Mouse (Mus musculus) adrenal gland, adult 2 months (tissue): Measurements from ENCODE around the gene Ctcf. TPM values are rescaled to one million over a fixed set of nuclear protein-coding genes. Genes with fewer than 3 reads are reported as not detected.

Source experiments
- DNase-seq: peaks from one replicate; pipeline ENCODE4 v3.0.0; 2021
- polyA plus RNA-seq: library from polyadenylated mRNA; depleted of rRNA; stranded (reverse); fragments of >200 nt; gene quantifications from 2 replicates; pipeline ENCODE4 v1.2.3, GENCODE M21; 2012
- total RNA-seq, 2 experiments: library from RNA; stranded (reverse); gene quantifications; 2 replicates each; pipeline ENCODE4 v1.2.3; 2021

The Ctcf gene
- total and polyA plus RNA-seq, 3 experiments, result 14.5 to 53.4 (median 51.5) TPM

- peak; percentile 97 for DNase-seq
Observed at GRCm38 (mm10) chr8:105700966-105701824, 64.8 kb downstream of the Ctcf start, which contains the start of the genes Acd and Pard6a. Gene Acd, minus strand, starts transcription at chr8:105701102. Gene Pard6a, plus strand, starts transcription at chr8:105701148.

GRCm38 (mm10) chr8:105702001-105702401 lies 65.6 kb downstream of the Ctcf start:
- DNase-seq, result no peak

- DNase-seq, result no peak
Observed at GRCm38 (mm10) chr8:105702731-105703415, 66.5 kb downstream of the Ctcf start.

GRCm38 (mm10) chr8:105704146-105704812 lies 67.9 kb downstream of the Ctcf start:
- no peak for DNase-seq

GRCm38 (mm10) chr8:105704955-105705354 lies 68.6 kb downstream of the Ctcf start:
- DNase-seq, result no peak

- no peak for DNase-seq
Observed at GRCm38 (mm10) chr8:105706426-105706825, 70.1 kb downstream of the Ctcf start.

- DNase-seq, result peak; percentile 91
Observed at GRCm38 (mm10) chr8:105707498-105708403, 71.4 kb downstream of the Ctcf start, which contains the start of the genes 4933405L10Rik and Enkd1. Gene 4933405L10Rik, plus strand, starts transcription at chr8:105707655. Gene Enkd1, minus strand, starts transcription at chr8:105708210.

- no peak for DNase-seq
Observed at GRCm38 (mm10) chr8:105708675-105709074, 72.3 kb downstream of the Ctcf start.

- no peak for DNase-seq
Observed at GRCm38 (mm10) chr8:105709317-105709716, 72.9 kb downstream of the Ctcf start.

- no peak for DNase-seq
Observed at GRCm38 (mm10) chr8:105712286-105712685, 75.9 kb downstream of the Ctcf start.

- DNase-seq, result peak; percentile 85
Observed at GRCm38 (mm10) chr8:105714139-105714538, 77.8 kb downstream of the Ctcf start.

- no peak for DNase-seq
Observed at GRCm38 (mm10) chr8:105715042-105715441, 78.7 kb downstream of the Ctcf start.

- DNase-seq, result no peak
Observed at GRCm38 (mm10) chr8:105716302-105716945, 80.1 kb downstream of the Ctcf start.

- DNase-seq, result no peak
Observed at GRCm38 (mm10) chr8:105719637-105720036, 83.3 kb downstream of the Ctcf start.

GRCm38 (mm10) chr8:105722861-105723260 lies 86.5 kb downstream of the Ctcf start:
- no peak for DNase-seq

GRCm38 (mm10) chr8:105725726-105726125 lies 89.4 kb downstream of the Ctcf start:
- no peak for DNase-seq

- peak; percentile 57 for DNase-seq
Observed at GRCm38 (mm10) chr8:105727397-105728124, 91.2 kb downstream of the Ctcf start.

- no peak for DNase-seq
Observed at GRCm38 (mm10) chr8:105732186-105732585, 95.8 kb downstream of the Ctcf start.
